Mouse (Mus musculus) effector memory CD4-positive, alpha-beta T cell, adult 5 months (primary cell): ENCODE data around the gene Rabep1. TPM values are rescaled to one million over a fixed set of nuclear protein-coding genes. Genes with fewer than 3 reads are reported as not detected.

ENCODE experiments used
- polyA plus RNA-seq: library from polyadenylated mRNA; unstranded; fragments of 100-300 nt; shearing (Covaris generic); gene quantifications from one replicate; pipeline ENCODE4 v1.2.1, GENCODE M21; 2017

The Rabep1 gene
- 74.0 TPM for polyA plus RNA-seq

GRCm38 (mm10) chr11:70844559-70845456 lies at the start of gene Rabep1:
Gene Rabep1, plus strand, starts transcription at chr11:70844778.

DNA sequence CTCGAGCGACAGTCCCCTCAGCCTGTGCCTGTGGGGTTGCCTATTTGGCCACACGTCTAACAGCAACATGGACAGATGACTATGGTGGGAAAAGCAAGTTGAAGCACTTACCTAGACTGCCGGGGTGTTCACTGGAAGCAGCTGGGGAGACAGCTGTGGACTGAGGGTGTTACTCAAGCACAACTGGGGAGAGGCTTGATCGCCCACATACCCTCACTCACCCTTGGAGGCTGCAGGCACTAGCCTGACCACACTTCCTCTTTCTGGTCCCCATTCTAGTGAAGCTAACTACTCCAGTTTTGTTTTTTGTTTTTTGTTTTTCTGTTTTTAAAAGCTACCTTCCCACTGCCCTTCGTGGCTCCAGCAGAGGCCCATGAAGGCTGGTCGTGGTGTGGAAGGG lies 32.2 kb upstream of the Rabep1 start, which contains the start of gene Scimp:
Gene Scimp, minus strand, starts transcription at position 222 of the 400 bp plus-strand sequence.

DNA sequence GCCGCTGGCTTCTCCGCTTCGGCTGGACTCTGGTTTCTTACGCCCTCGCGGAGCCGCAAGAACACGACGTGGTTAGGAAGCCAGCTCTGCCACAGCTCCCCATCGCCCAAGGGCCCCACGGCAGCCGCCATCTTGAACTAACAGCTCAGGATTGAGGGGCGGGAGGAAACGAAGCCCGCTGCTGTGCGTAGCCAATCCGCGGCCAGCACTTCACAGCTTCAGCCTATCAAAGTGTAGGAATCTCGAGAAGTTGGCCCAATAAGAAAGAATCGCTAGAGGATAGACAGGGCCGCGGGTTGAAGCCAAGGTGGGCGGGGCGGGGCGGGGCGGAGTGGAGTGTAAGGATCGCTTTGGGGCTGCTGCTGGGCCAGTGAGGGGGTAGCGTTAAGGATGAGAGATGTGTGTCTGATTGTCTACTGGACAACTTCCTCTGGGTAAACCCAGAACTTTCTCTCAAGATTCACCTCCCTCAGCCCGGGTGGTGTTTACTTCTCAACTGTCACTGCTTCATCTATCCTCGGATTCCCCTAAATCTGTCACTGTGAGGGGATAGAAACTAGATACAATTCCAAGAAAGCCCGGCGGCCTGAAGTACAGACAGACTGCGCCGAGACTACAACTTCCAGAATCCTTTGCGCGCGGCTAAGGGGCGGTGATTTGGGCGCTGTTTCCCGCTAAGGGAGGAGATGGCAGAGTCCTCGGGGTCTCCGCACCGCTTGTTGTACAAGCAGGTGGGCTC lies 125.4 kb downstream of the Rabep1 start, which contains the start of the genes Nup88 and Rpain:
Gene Nup88, minus strand, starts transcription at position 153 of the 739 bp plus-strand sequence.
Gene Rpain, plus strand, starts transcription at position 393 of the 739 bp plus-strand sequence.

GRCm38 (mm10) chr11:70982557-70983228 lies 138.1 kb downstream of the Rabep1 start, which contains the start of gene C1qbp:
Gene C1qbp, minus strand, starts transcription at chr11:70983026.

Other genes with a start within 250 kb of the Rabep1 start
- gene 4930544D05Rik, start 228.9 kb upstream of the Rabep1 start, polyA plus RNA-seq = 1.4 TPM
- 18.7 TPM for gene Chrne, start 225.6 kb upstream of the Rabep1 start, polyA plus RNA-seq
- not detected for gene Gp1ba, start 205.7 kb upstream of the Rabep1 start, polyA plus RNA-seq
- 270 TPM for gene Rnf167, start 197.5 kb upstream of the Rabep1 start, polyA plus RNA-seq
- gene Slc25a11, start 197.3 kb upstream of the Rabep1 start, polyA plus RNA-seq = 70.1 TPM
- gene Pfn1, start 190.1 kb upstream of the Rabep1 start, polyA plus RNA-seq = 2,450 TPM
- 9.9 TPM for gene Eno3, start 187.6 kb upstream of the Rabep1 start, polyA plus RNA-seq
- gene Spag7, start 175.4 kb upstream of the Rabep1 start, polyA plus RNA-seq = 64.8 TPM
- gene Camta2, start 156.7 kb upstream of the Rabep1 start, polyA plus RNA-seq = 36.7 TPM
- gene Inca1, start 144.6 kb upstream of the Rabep1 start, polyA plus RNA-seq = 0.59 TPM
- 2.4 TPM for gene Kif1c, start 144.2 kb upstream of the Rabep1 start, polyA plus RNA-seq
- 4.5 TPM for gene Zfp3, start 80.6 kb upstream of the Rabep1 start, polyA plus RNA-seq
- gene Scimp, start 32.2 kb upstream of the Rabep1 start, polyA plus RNA-seq = 0.37 TPM
- 93.9 TPM for gene Nup88, start 125.2 kb downstream of the Rabep1 start, polyA plus RNA-seq
- gene Rpain, start 125.4 kb downstream of the Rabep1 start, polyA plus RNA-seq = 67.0 TPM
- gene C1qbp, start 138.2 kb downstream of the Rabep1 start, polyA plus RNA-seq = 85.9 TPM
- 18.3 TPM for gene Dhx33, start 159.7 kb downstream of the Rabep1 start, polyA plus RNA-seq
- 24.0 TPM for gene Mis12, start 174.8 kb downstream of the Rabep1 start, polyA plus RNA-seq
- 46.5 TPM for gene Derl2, start 175.1 kb downstream of the Rabep1 start, polyA plus RNA-seq
- 6.2 TPM for gene 6330403K07Rik, start 188.7 kb downstream of the Rabep1 start, polyA plus RNA-seq